Mouse (Mus musculus) heart, embryonic 14.5 days (tissue): Measurements from ENCODE around the gene Gm266. TPM values are rescaled to one million over a fixed set of nuclear protein-coding genes. Genes with fewer than 3 reads are reported as not detected.

ENCODE experiments used
- ATAC-seq: fragments of 200-750 bp; cut with Nextera tagmentation; 2 replicates; pipeline ENCODE4 v1.8.0; 2017; ENCODE audit warnings: low read depth, moderate TSS enrichment; ENCODE audit not compliant: insufficient number of reproducible peaks, insufficient read depth, low FRiP score
- H3K27ac ChIP-seq, 2 experiments: fragments of 200-500 bp in 1 of 2; fragments of 300-500 bp in 1 of 2; sonication (generic) in 1 of 2; replicated peaks in 1 of 2; 2 replicates each; pipeline ENCODE4 v1.5.1; 2012 to 2014; ENCODE audit warnings: low read depth in 2 of 2, low read length in 2 of 2, control low read depth in 1 of 2, mild to moderate bottlenecking in 1 of 2, mixed read lengths in 1 of 2; ENCODE audit not compliant: control insufficient read depth in 1 of 2, insufficient read depth in 1 of 2
- H3K27me3 ChIP-seq: fragments of 300-500 bp; sonication (generic); 2 replicates; pipeline ENCODE4 v1.6.1; 2014; ENCODE audit warnings: mild to moderate bottlenecking, low read length, control low read depth; ENCODE audit not compliant: control insufficient read depth, insufficient read depth
- H3K36me3 ChIP-seq: fragments of 300-500 bp; sonication (generic); 2 replicates; pipeline ENCODE4 v1.6.1; 2014; ENCODE audit warnings: mild to moderate bottlenecking, control low read depth, low read length, mixed read lengths; ENCODE audit not compliant: control insufficient read depth, insufficient read depth
- H3K4me1 ChIP-seq, 2 experiments: fragments of 200-500 bp in 1 of 2; fragments of 300-500 bp in 1 of 2; sonication (generic) in 1 of 2; 2 replicates each; pipeline ENCODE4 v1.6.1; 2012 to 2014; ENCODE audit warnings: low read length in 2 of 2, control low read depth in 1 of 2, mixed read lengths in 1 of 2; ENCODE audit not compliant: control insufficient read depth in 2 of 2, insufficient read depth in 2 of 2
- H3K4me2 ChIP-seq: fragments of 300-500 bp; sonication (generic); 2 replicates; pipeline ENCODE4 v1.6.1; 2014; ENCODE audit warnings: mild to moderate bottlenecking, low read length
- H3K4me3 ChIP-seq, 2 experiments: fragments of 200-500 bp in 1 of 2; fragments of 300-500 bp in 1 of 2; sonication (generic) in 1 of 2; 2 replicates each; pipeline ENCODE4 v1.5.1; 2012 to 2014; ENCODE audit warnings: low read length in 2 of 2, mild to moderate bottlenecking in 2 of 2, control low read depth in 1 of 2, low read depth in 1 of 2, moderate library complexity in 1 of 2; ENCODE audit not compliant: control insufficient read depth in 1 of 2, insufficient read depth in 1 of 2
- H3K9ac ChIP-seq: fragments of 300-500 bp; sonication (generic); 2 replicates; pipeline ENCODE4 v1.6.1; 2014; ENCODE audit warnings: mild to moderate bottlenecking, low read length
- H3K9me3 ChIP-seq: fragments of 300-500 bp; sonication (generic); 2 replicates; pipeline ENCODE4 v1.6.1; 2016; ENCODE audit warnings: low read length, control low read depth; ENCODE audit not compliant: control insufficient read depth
- WGBS: fragments of 180-500 bp; shearing (Covaris S2); extraction: QIAGEN DNeasy Blood & Tissue Kit; methylation state at CpG from one replicate; pipeline ENCODE4 v1.1.7; 2014; 5-methylcytosine and 5-hydroxymethylcytosine counted together
- polyA plus RNA-seq: library from polyadenylated mRNA; unstranded; fragments of >200 nt; fragmentation: Nextera tagmentation; extraction: Ambion mirVana; gene quantifications from 2 replicates; pipeline ENCODE4 v1.2.1, GENCODE M21; 2014

The Gm266 gene
- polyA plus RNA-seq, 1 experiment from 2014 or later = 1.4 TPM

- Histone ChIP-seq H3K4me3 (no peak overlapping the region), H3K4me1 (peaks cover 18 to 24% of the 10 kb centered on the region in 2 experiments), H3K36me3 (no peaks in the 10 kb centered on the region), H3K9ac (no peak overlapping the region), H3K9me3 (no peaks in the 10 kb centered on the region), H3K27ac (no peak overlapping the region), H3K27me3 (peaks cover 63% of the 10 kb centered on the region), H3K4me2 (no peak overlapping the region)
- WGBS = 52% methylated on average over 10 of the region's 10 CpGs
- no peak for ATAC-seq
Measured at GRCm38 (mm10) chr12:111454543-111455280, 30.9 kb downstream of the Gm266 start.

- Histone ChIP-seq H3K9me3 (no peaks in the 10 kb centered on the region), H3K27ac (no peak overlapping the region), H3K27me3 (peaks cover 63% of the 10 kb centered on the region), H3K4me1 (peaks cover 22 to 31% of the 10 kb centered on the region in 2 experiments), H3K9ac (no peak overlapping the region), H3K4me3 (no peak overlapping the region), H3K36me3 (no peaks in the 10 kb centered on the region), H3K4me2 (no peak overlapping the region)
- 17% methylated on average over 4 of the region's 4 CpGs for WGBS
- ATAC-seq = no peak
Measured at GRCm38 (mm10) chr12:111454021-111454420, 31.6 kb downstream of the Gm266 start.

GRCm38 (mm10) chr12:111451561-111451960, 34.1 kb downstream of the Gm266 start:
- Histone ChIP-seq H3K9me3 (no peaks in the 10 kb centered on the region), H3K27me3 (peaks cover 69% of the 10 kb centered on the region), H3K4me1 (peaks cover 25 to 47% of the 10 kb centered on the region in 2 experiments), H3K9ac (no peak overlapping the region), H3K4me2 (no peak overlapping the region), H3K4me3 (no peak overlapping the region), H3K36me3 (no peaks in the 10 kb centered on the region), H3K27ac (no peak overlapping the region)
- no peak for ATAC-seq
- WGBS = 84% methylated on average over 7 of the region's 7 CpGs

GRCm38 (mm10) chr12:111450359-111450758, 35.3 kb downstream of the Gm266 start:
- Histone ChIP-seq H3K27me3 (peaks cover 80% of the 10 kb centered on the region), H3K4me2 (no peak overlapping the region), H3K9me3 (no peaks in the 10 kb centered on the region), H3K27ac (no peak overlapping the region), H3K9ac (no peak overlapping the region), H3K4me1 (peaks cover 19 to 42% of the 10 kb centered on the region in 2 experiments), H3K36me3 (no peaks in the 10 kb centered on the region), H3K4me3 (no peak overlapping the region)
- no peak for ATAC-seq
- WGBS = 35% methylated on average over 6 of the region's 6 CpGs

- Histone ChIP-seq H3K4me2 (no peak overlapping the region), H3K27me3 (peaks cover 84% of the 10 kb centered on the region), H3K27ac (no peak overlapping the region), H3K36me3 (no peaks in the 10 kb centered on the region), H3K4me3 (no peak overlapping the region), H3K9me3 (no peaks in the 10 kb centered on the region), H3K9ac (no peak overlapping the region), H3K4me1 (peaks cover 19 to 35% of the 10 kb centered on the region in 2 experiments)
- 35% methylated on average over 13 of the region's 14 CpGs for WGBS
- no peak for ATAC-seq
Measured at GRCm38 (mm10) chr12:111448931-111449705, 36.5 kb downstream of the Gm266 start.

- WGBS = 37% methylated on average over 22 of the region's 22 CpGs
- Histone ChIP-seq H3K4me1 (peaks cover 19 to 38% of the 10 kb centered on the region in 2 experiments), H3K36me3 (no peaks in the 10 kb centered on the region), H3K4me2 (no peak overlapping the region), H3K9me3 (no peaks in the 10 kb centered on the region), H3K4me3 (no peak overlapping the region), H3K9ac (no peak overlapping the region), H3K27ac (no peak overlapping the region), H3K27me3 (peaks cover 86% of the 10 kb centered on the region)
- no peak for ATAC-seq
Measured at GRCm38 (mm10) chr12:111447898-111448760, 37.5 kb downstream of the Gm266 start.

GRCm38 (mm10) chr12:111447350-111447749, 38.3 kb downstream of the Gm266 start:
- H3K9me3 ChIP-seq = no peaks in the 10 kb centered on the region
- no peak overlapping the region for H3K4me3 ChIP-seq
- 40% methylated on average over 9 of the region's 9 CpGs for WGBS
- H3K27me3 ChIP-seq = peaks cover 87% of the 10 kb centered on the region
- H3K36me3 ChIP-seq = no peaks in the 10 kb centered on the region
- no peak for ATAC-seq
- peaks cover 25 to 45% of the 10 kb centered on the region in 2 experiments for H3K4me1 ChIP-seq
- no peak overlapping the region for H3K4me2 ChIP-seq
- H3K9ac ChIP-seq = no peak overlapping the region
- H3K27ac ChIP-seq = no peak overlapping the region
